Mouse (Mus musculus) neural tube, embryonic 15.5 days (tissue): Measurements from ENCODE around the gene Bmf. TPM values are rescaled to one million over a fixed set of nuclear protein-coding genes. Genes with fewer than 3 reads are reported as not detected.
"Not testable (repeated sequence)": the region's sequence is repeated elsewhere in the genome, so short reads cannot be mapped to it uniquely, and the experiment has no call there.

Experiments
- ATAC-seq: fragments of 200-750 bp; cut with Nextera tagmentation; 2 replicates; pipeline ENCODE4 v1.8.0; 2017; ENCODE audit warnings: mild to moderate bottlenecking, moderate TSS enrichment, moderate library complexity; ENCODE audit not compliant: low FRiP score
- H3K27ac ChIP-seq: fragments of 300-500 bp; sonication (generic); replicated peaks from 2 replicates; pipeline ENCODE4 v1.5.1; 2015; ENCODE audit warnings: mild to moderate bottlenecking, inconsistent platforms
- H3K27me3 ChIP-seq: fragments of 300-500 bp; sonication (generic); replicated peaks from 2 replicates; pipeline ENCODE4 v1.6.1; 2015; ENCODE audit warnings: inconsistent platforms
- H3K36me3 ChIP-seq: fragments of 300-500 bp; sonication (generic); 2 replicates; pipeline ENCODE4 v1.6.1; 2015; ENCODE audit warnings: inconsistent platforms
- H3K4me1 ChIP-seq: fragments of 300-500 bp; sonication (generic); 2 replicates; pipeline ENCODE4 v1.6.1; 2015; ENCODE audit warnings: inconsistent platforms
- H3K4me2 ChIP-seq: fragments of 300-500 bp; sonication (generic); 2 replicates; pipeline ENCODE4 v1.6.1; 2015; ENCODE audit warnings: inconsistent platforms, mild to moderate bottlenecking, moderate library complexity
- H3K4me3 ChIP-seq: fragments of 300-500 bp; sonication (generic); replicated peaks from 2 replicates; pipeline ENCODE4 v1.5.1; 2015; ENCODE audit warnings: mild to moderate bottlenecking, inconsistent platforms
- H3K9ac ChIP-seq: fragments of 300-500 bp; sonication (generic); replicated peaks from 2 replicates; pipeline ENCODE4 v1.6.1; 2015; ENCODE audit warnings: mild to moderate bottlenecking, inconsistent platforms
- H3K9me3 ChIP-seq: fragments of 300-500 bp; sonication (generic); replicated peaks from 2 replicates; pipeline ENCODE4 v1.6.1; 2016; ENCODE audit warnings: inconsistent platforms
- WGBS: fragments of 180-500 bp; shearing (Covaris S2); methylation state at CpG from one replicate; pipeline ENCODE4 v1.1.7; 2015; ENCODE audit warnings: mixed read lengths; 5-methylcytosine and 5-hydroxymethylcytosine counted together
- polyA plus RNA-seq: library from polyadenylated mRNA; unstranded; fragments of >200 nt; fragmentation: Nextera tagmentation; extraction: Ambion mirVana; gene quantifications from 2 replicates; pipeline ENCODE4 v1.2.1, GENCODE M21; 2015

Gene Bmf
- polyA plus RNA-seq, 1 experiment from 2014 or later, result 2.0 TPM

GRCm38 (mm10) chr2:118562015-118562414, 12.5 kb upstream of the Bmf start:
- H3K9ac ChIP-seq, result no peak overlapping the region
- no peaks in the 10 kb centered on the region for H3K9me3 ChIP-seq
- H3K36me3 ChIP-seq, result no peaks in the 10 kb centered on the region
- ATAC-seq, result no peak
- H3K4me3 ChIP-seq, result no peak overlapping the region
- no peaks in the 10 kb centered on the region for H3K27me3 ChIP-seq
- WGBS, result 88% methylated on average over 4 of the region's 4 CpGs
- H3K4me2 ChIP-seq, result no peak overlapping the region
- H3K27ac ChIP-seq, result no peak overlapping the region
- H3K4me1 ChIP-seq, result no peaks in the 10 kb centered on the region

- Histone ChIP-seq H3K9me3 (no peaks in the 10 kb centered on the region), H3K27me3 (no peaks in the 10 kb centered on the region), H3K4me2 (no peak overlapping the region), H3K4me1 (no peaks in the 10 kb centered on the region; the same call in 1 of the 2 replicates), H3K36me3 (no peaks in the 10 kb centered on the region), H3K9ac (no peak overlapping the region), H3K27ac (no peak overlapping the region), H3K4me3 (no peak overlapping the region)
- WGBS, result 85% methylated on average over 3 of the region's 3 CpGs
- ATAC-seq, result no peak
Observed at GRCm38 (mm10) chr2:118558426-118558825, 8.9 kb upstream of the Bmf start.

- H3K36me3 ChIP-seq, H3K4me1 ChIP-seq, H3K27me3 ChIP-seq, H3K9me3 ChIP-seq: not testable (repeated sequence)
- Histone ChIP-seq H3K4me2 (peak overlapping the region; percentile 55), H3K27ac (peak overlapping the region; percentile 65), H3K4me3 (peak overlapping the region; percentile 43), H3K9ac (peak overlapping the region; percentile 48)
- 65% methylated on average over 17 of the region's 17 CpGs for WGBS
- ATAC-seq, result peak; percentile 39; the same call in 1 of the 2 replicates
Observed at GRCm38 (mm10) chr2:118554356-118554990, 5.0 kb upstream of the Bmf start.

DNA sequence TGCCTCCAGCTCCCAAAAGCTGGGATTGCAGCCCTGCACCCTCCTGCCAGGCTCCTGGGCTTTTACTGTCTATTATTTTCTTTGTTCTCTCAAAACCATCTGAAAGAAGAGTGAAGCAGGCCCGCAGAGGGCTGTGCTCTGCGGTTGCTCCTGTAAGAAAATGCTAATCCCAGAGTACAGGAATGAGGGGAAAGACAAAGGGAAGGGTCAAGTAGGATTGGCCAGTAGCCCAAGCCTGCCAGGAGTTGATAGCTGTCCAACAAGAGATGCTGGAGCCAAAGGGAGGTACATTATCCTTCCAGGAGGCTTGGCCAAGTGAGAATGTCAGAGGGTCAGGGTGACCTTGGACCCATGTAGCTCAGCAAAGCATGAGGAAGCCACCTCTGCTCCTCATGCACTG, 2.1 kb upstream of the Bmf start:
- no peak overlapping the region for H3K4me2 ChIP-seq
- ATAC-seq, result no peak
- H3K9me3 ChIP-seq, result no peaks in the 10 kb centered on the region
- H3K36me3 ChIP-seq, result no peaks in the 10 kb centered on the region
- peaks cover 4% of the 10 kb centered on the region; the same call in 1 of the 2 replicates for H3K27me3 ChIP-seq
- no peak overlapping the region for H3K4me3 ChIP-seq
- H3K9ac ChIP-seq, result no peak overlapping the region
- H3K27ac ChIP-seq, result no peak overlapping the region
- WGBS, result 31% methylated on average over 2 of the region's 2 CpGs
- H3K4me1 ChIP-seq, result peaks cover 33% of the 10 kb centered on the region

DNA sequence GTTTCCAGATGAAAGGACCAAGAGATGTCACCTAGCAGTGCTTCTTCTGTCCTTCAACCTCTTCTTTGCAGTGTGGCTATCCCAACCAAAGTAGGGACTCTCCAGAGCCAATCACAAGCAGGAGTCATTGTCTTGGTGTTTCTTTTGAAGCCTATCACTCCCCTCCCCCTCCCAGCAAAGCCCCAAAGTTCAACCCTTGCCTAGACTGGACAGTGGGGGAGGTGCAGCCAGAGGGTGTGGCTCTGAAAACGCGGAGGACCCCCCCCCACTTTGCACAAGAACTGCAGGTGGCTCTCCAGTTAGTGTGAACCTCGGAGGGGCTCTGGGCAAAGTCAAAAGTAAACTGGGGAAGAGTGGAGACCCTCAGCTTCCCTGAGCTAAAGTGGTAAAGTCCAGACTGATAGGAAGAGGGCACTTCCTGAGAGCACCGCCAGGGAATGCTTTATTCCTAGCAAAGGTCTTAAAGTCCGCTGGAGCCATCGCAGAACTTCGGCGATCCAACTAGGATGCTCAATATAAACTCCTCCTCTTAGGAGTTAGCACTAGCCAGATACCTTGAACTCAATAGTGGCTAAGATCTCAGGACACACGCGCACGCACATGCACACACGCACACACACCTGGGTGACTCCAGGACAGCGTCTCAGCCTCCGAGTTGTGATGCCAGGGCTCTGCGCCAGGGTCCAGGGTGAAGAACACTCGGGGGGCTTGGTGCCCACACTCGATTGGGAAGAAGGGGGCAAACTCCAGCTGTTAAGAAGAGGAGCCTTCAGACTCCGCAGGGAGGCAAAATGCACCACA, 866 bp downstream of the Bmf start:
- Histone ChIP-seq H3K4me1 (peaks cover 63% of the 10 kb centered on the region), H3K27me3 (peaks cover 4% of the 10 kb centered on the region; the same call in 1 of the 2 replicates), H3K9me3 (no peaks in the 10 kb centered on the region), H3K9ac (peak overlapping the region; percentile 85), H3K27ac (peak overlapping the region; percentile 72), H3K4me3 (peak overlapping the region; percentile 88), H3K4me2 (peak overlapping the region; percentile 94), H3K36me3 (no peaks in the 10 kb centered on the region)
- WGBS, result under 1% methylated on average over 18 of the region's 18 CpGs
- ATAC-seq, result peak; percentile 0; the same call in 1 of the 2 replicates

DNA sequence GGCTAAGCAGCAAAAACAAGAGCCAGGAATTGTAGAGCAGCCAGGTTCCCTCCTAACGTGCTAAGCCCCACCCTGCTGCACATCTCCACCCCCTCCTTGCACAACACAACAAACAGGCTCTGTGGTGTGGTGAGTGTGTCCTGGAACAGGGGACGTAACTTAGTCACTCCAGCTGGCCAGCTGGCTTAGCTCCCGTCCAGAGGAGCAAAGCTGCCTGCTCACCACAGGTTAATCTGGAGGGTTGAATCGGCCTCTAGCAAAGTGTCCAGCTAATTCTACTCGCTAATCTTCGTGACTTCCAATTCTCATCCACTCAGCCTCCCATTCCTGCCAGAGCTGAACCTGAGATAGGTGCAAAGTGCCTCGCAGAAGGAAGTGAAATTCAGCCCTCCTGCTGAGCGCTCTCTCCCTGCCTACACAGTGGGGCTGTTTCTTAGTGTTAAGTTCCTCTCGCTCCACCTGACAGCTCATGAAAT, 1.9 kb downstream of the Bmf start:
- Histone ChIP-seq H3K4me2 (peak overlapping the region; percentile 94), H3K27me3 (peaks cover 4% of the 10 kb centered on the region; the same call in 1 of the 2 replicates), H3K27ac (no peak overlapping the region), H3K36me3 (no peaks in the 10 kb centered on the region), H3K9me3 (no peaks in the 10 kb centered on the region), H3K4me3 (peak overlapping the region; percentile 88; the same call in 1 of the 2 replicates), H3K9ac (no peak overlapping the region), H3K4me1 (peaks cover 73% of the 10 kb centered on the region)
- no peak for ATAC-seq
- WGBS, result 13% methylated on average over 9 of the region's 9 CpGs

- H3K9me3 ChIP-seq, result no peaks in the 10 kb centered on the region
- H3K36me3 ChIP-seq, result no peaks in the 10 kb centered on the region
- 61% methylated on average over 3 of the region's 3 CpGs for WGBS
- no peak overlapping the region for H3K4me3 ChIP-seq
- H3K27ac ChIP-seq, result no peak overlapping the region
- no peak for ATAC-seq
- H3K4me2 ChIP-seq, result peak overlapping the region; percentile 55; the same call in 1 of the 2 replicates
- no peak overlapping the region for H3K9ac ChIP-seq
- peaks cover 4% of the 10 kb centered on the region; the same call in 1 of the 2 replicates for H3K27me3 ChIP-seq
- peaks cover 76% of the 10 kb centered on the region for H3K4me1 ChIP-seq
Observed at GRCm38 (mm10) chr2:118546798-118547165, 2.7 kb downstream of the Bmf start.

DNA sequence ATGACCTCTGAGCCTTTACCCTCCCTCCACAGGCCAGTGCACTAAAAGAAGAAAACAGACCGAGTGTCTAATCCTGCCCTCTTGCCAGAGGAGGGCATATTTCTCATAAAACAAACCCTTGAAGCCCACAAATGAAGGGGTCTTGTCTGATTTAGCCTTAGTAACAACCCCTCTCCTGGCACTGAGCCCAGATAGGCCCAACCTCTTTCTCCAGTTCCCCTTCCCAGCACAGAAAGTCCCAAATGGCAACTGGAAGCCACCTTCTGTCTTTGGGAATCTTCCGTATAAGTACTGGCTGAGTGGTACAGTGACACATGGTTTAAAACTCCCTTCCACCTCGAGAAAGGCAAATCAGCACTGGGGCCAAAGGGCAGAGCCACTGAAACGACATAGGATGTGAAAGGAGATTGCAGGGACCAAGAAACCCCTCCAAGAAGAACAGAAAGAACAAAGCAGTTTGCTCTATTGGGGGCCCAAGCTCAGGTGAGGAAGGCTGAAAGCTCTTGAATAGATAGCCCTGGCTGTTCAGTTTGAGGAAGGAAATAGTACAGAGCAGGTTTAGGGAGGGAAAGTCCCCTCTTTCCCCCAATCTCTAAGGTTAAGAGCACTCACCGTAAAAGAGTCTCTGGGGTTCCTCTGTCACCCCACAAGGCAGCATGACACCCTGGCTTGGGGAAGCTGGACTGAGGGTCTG, 3.2 kb downstream of the Bmf start:
- 23% methylated on average over 5 of the region's 5 CpGs for WGBS
- Histone ChIP-seq H3K9me3 (no peaks in the 10 kb centered on the region), H3K9ac (0 out of 2 replicates have a peak overlapping the region, but pooled peaks have one; percentile 11), H3K4me2 (peak overlapping the region; percentile 55), H3K4me1 (peaks cover 76% of the 10 kb centered on the region), H3K27me3 (peaks cover 4% of the 10 kb centered on the region; the same call in 1 of the 2 replicates), H3K36me3 (no peaks in the 10 kb centered on the region), H3K4me3 (no peak overlapping the region), H3K27ac (peak overlapping the region; percentile 64)
- no peak for ATAC-seq

- Histone ChIP-seq H3K36me3 (no peaks in the 10 kb centered on the region), H3K9ac (0 out of 2 replicates have a peak overlapping the region, but pooled peaks have one; percentile 11), H3K27me3 (peaks cover 4% of the 10 kb centered on the region; the same call in 1 of the 2 replicates), H3K9me3 (no peaks in the 10 kb centered on the region), H3K4me3 (no peak overlapping the region), H3K27ac (peak overlapping the region; percentile 64), H3K4me2 (peak overlapping the region; percentile 55), H3K4me1 (peaks cover 81% of the 10 kb centered on the region)
- 20% methylated on average over 23 of the region's 23 CpGs for WGBS
- ATAC-seq, result peak; percentile 17; the same call in 1 of the 2 replicates
Observed at GRCm38 (mm10) chr2:118545242-118546103, 4.0 kb downstream of the Bmf start.

GRCm38 (mm10) chr2:118543893-118544799, 5.3 kb downstream of the Bmf start:
- peak overlapping the region; percentile 29 for H3K4me3 ChIP-seq
- WGBS, result 9% methylated on average over 23 of the region's 23 CpGs
- peak overlapping the region; percentile 31 for H3K9ac ChIP-seq
- no peaks in the 10 kb centered on the region for H3K9me3 ChIP-seq
- ATAC-seq, result peak; percentile 30; the same call in 1 of the 2 replicates
- peaks cover 4% of the 10 kb centered on the region; the same call in 1 of the 2 replicates for H3K27me3 ChIP-seq
- peak overlapping the region; percentile 68 for H3K27ac ChIP-seq
- H3K36me3 ChIP-seq, result no peaks in the 10 kb centered on the region
- peaks cover 81% of the 10 kb centered on the region for H3K4me1 ChIP-seq
- H3K4me2 ChIP-seq, result peak overlapping the region; percentile 55
